Mouse (Mus musculus) cerebellum, adult 2 months (tissue): Measurements from ENCODE around the gene Cenpo.

Experiments used
- CTCF ChIP-seq: fragments of 200-500 bp; IDR thresholded peaks from 2 replicates; pipeline ENCODE4 v1.5.1; 2011; ENCODE audit warnings: low read depth, mild to moderate bottlenecking, control low read depth, low read length, moderate library complexity, borderline replicate concordance; ENCODE audit not compliant: insufficient read depth
- POLR2A ChIP-seq: fragments of 200-500 bp; IDR thresholded peaks from 2 replicates; pipeline ENCODE4 v1.6.1; 2011; ENCODE audit warnings: low read length, control low read depth, borderline replicate concordance; ENCODE audit not compliant: insufficient read depth

- TF ChIP-seq POLR2A (no peak), CTCF (no peak)
Measured at GRCm38 (mm10) chr12:4178839-4179238, 55.3 kb downstream of the Cenpo start.
